Mouse (Mus musculus) retina, postnatal 7 days (tissue): Measurements from ENCODE around the gene Htra3.

ENCODE experiments used
- DNase-seq: peaks from one replicate; pipeline ENCODE4 v3.0.0-alpha.2; 2012; ENCODE audit warnings: low read depth, low spot score

The Htra3 gene

GRCm38 (mm10) chr5:35679256-35680155 lies at the start of gene Htra3:
Gene Htra3, minus strand, starts transcription at chr5:35679782.
- no peak for DNase-seq

- DNase-seq: no peak
Measured at GRCm38 (mm10) chr5:35728957-35729460, 49.4 kb upstream of the Htra3 start.

- no peak for DNase-seq
Measured at GRCm38 (mm10) chr5:35728344-35728956, 48.9 kb upstream of the Htra3 start.

- DNase-seq: no peak
Measured at GRCm38 (mm10) chr5:35727447-35727846, 47.9 kb upstream of the Htra3 start.

GRCm38 (mm10) chr5:35725840-35726239 lies 46.3 kb upstream of the Htra3 start:
- no peak for DNase-seq

GRCm38 (mm10) chr5:35723900-35724299 lies 44.3 kb upstream of the Htra3 start:
- no peak for DNase-seq

- DNase-seq: no peak
Measured at GRCm38 (mm10) chr5:35722654-35723053, 43.1 kb upstream of the Htra3 start.

GRCm38 (mm10) chr5:35721933-35722332 lies 42.4 kb upstream of the Htra3 start:
- DNase-seq: no peak

- no peak for DNase-seq
Measured at GRCm38 (mm10) chr5:35719880-35720279, 40.3 kb upstream of the Htra3 start.

- no peak for DNase-seq
Measured at GRCm38 (mm10) chr5:35719343-35719742, 39.8 kb upstream of the Htra3 start.

- DNase-seq: no peak
Measured at GRCm38 (mm10) chr5:35718817-35719216, 39.2 kb upstream of the Htra3 start.

GRCm38 (mm10) chr5:35717946-35718345 lies 38.4 kb upstream of the Htra3 start:
- DNase-seq: no peak

- DNase-seq: no peak
Measured at GRCm38 (mm10) chr5:35717455-35717854, 37.9 kb upstream of the Htra3 start.

GRCm38 (mm10) chr5:35713649-35714354 lies 34.2 kb upstream of the Htra3 start:
- peak; percentile 83 for DNase-seq

GRCm38 (mm10) chr5:35712517-35712916 lies 32.9 kb upstream of the Htra3 start:
- DNase-seq: no peak

- no peak for DNase-seq
Measured at GRCm38 (mm10) chr5:35710931-35711330, 31.3 kb upstream of the Htra3 start.

- DNase-seq: no peak
Measured at GRCm38 (mm10) chr5:35710481-35710880, 30.9 kb upstream of the Htra3 start.

GRCm38 (mm10) chr5:35705411-35705810 lies 25.8 kb upstream of the Htra3 start:
- no peak for DNase-seq

GRCm38 (mm10) chr5:35703814-35704213 lies 24.2 kb upstream of the Htra3 start:
- DNase-seq: no peak

GRCm38 (mm10) chr5:35703183-35703582 lies 23.6 kb upstream of the Htra3 start:
- DNase-seq: no peak

- no peak for DNase-seq
Measured at GRCm38 (mm10) chr5:35702582-35703140, 23.1 kb upstream of the Htra3 start.

- peak; percentile 68 for DNase-seq
Measured at GRCm38 (mm10) chr5:35701042-35701441, 21.5 kb upstream of the Htra3 start.
